ENCODE assay signal across 11 mouse cellular contexts in the genomic region with DNA sequence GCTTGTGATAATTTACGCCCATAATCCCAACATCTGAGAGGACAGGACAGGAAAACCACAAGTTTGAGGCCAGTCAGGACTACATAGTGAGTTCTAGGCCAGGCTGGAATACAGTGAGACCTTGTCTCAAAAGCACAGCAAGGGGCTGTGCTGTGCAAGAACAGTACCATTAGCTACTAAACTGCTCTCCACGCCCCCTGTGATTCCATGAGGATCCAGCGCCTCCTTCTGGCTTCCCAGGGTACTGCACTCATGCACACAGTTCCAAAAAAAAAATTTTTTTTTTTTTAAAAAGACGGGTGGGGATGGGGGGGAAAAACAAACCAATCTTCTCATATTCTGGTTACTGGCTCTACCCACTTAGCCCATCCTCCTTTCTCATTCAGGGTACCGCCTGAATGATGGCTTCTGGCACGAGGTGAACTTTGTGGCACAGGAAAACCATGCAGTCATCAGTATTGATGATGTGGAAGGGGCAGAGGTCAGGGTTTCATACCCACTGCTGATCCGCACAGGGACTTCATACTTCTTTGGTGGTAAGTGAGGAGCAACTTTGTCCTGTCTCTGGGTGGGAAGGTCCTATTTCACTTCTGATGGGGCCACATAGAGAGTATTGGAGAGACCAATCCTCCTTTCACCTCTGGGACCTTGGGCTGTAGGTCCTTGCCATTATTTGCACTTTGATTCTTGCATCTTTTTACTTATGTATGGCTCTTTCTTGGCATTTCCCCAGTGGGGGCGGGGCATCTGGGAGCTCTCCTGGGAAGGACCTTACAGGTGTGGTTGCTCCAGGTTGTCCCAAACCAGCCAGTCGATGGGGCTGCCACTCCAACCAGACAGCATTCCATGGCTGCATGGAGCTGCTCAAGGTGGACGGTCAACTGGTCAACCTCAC. TPM values are rescaled to one million over a fixed set of nuclear protein-coding genes. Genes with fewer than 3 reads are reported as not detected.
DNase-seq lines count a peak whose midpoint lies in the region; ATAC-seq and TF ChIP-seq lines count a peak whose summit lies in the region.
"Had no signal": no experiment of that assay in that cellular context is flagged by ENCODE, and none has a peak within 500 bp of the region (broad histone marks: within the 10 kb centered on the region; RNA-seq: fewer than 3 reads in every experiment).

No protein-coding gene starts in this region.

- TF ChIP-seq POLR2A in kidney, adult 2 months (IDR thresholded peaks at IDR 0.05; ENCODE audit: low read depth, low read length): no peak
- 0 out of 2 replicates have a peak, but pooled peaks have one; percentile 33 for TF ChIP-seq POLR2A in CH12.LX (IDR thresholded peaks at IDR 0.05; ENCODE audit: low read depth, low read length)

- no peaks in the 10 kb centered on the region; the same call in 1 of the 2 replicates for H3K4me1 ChIP-seq in kidney, adult 2 months (ENCODE audit: control insufficient read depth, insufficient read depth, low read length)
- H3K4me1 ChIP-seq in kidney, embryonic 15.5 days: peaks cover 30% of the 10 kb centered on the region
- peaks cover 7 to 42% of the 10 kb centered on the region in 2 experiments for H3K4me1 ChIP-seq in CH12.LX (ENCODE audit: control insufficient read depth in 1 of 2, insufficient read depth in 2 of 2)

- no peak for TF ChIP-seq EP300 in CH12.LX (IDR thresholded peaks at IDR 0.05; ENCODE audit: low read length)

- ATAC-seq in kidney, embryonic 15.5 days (replicated peaks; ENCODE audit: low FRiP score): no peak
- peak; percentile 64 for ATAC-seq in common myeloid progenitor, adult 5-6 weeks (replicated peaks; ENCODE audit: low read depth, poor library complexity, severe bottlenecking)

- no peaks in the 10 kb centered on the region for H3K27me3 ChIP-seq in kidney, adult 2 months (replicated peaks; ENCODE audit: control insufficient read depth, insufficient read depth, low read length)
- H3K27me3 ChIP-seq in kidney, embryonic 15.5 days: peaks cover 33% of the 10 kb centered on the region
- H3K27me3 ChIP-seq in CH12.LX (replicated peaks): no peaks in the 10 kb centered on the region

- H3K4me3 ChIP-seq in kidney, adult 2 months (ENCODE audit: insufficient read depth, low read depth, low read length): no peak overlapping the region
- H3K4me3 ChIP-seq in kidney, embryonic 15.5 days (replicated peaks): no peak overlapping the region
- no peak overlapping the region for H3K4me3 ChIP-seq in CH12.LX (replicated peaks in 1 of 3; ENCODE audit: low read depth in 2 of 3, low read length in 2 of 3, poor library complexity in 1 of 3)
- H3K4me3 ChIP-seq: erythroblast, embryonic 14.5 days; liver, embryonic 13.5 days; stomach, embryonic 15.5 days had no signal

- in situ Hi-C loops in CH12.LX (cut with MboI; ENCODE audit: low pct_ligation_motif_present, low pct_unique_long_range_greater_than_20kb, low sequenced_read_pairs): loop anchor here (5.0 kb wide), 1 partner anchor 99 kb away; a partner anchor contains a TSS

- dilution Hi-C loops in CH12.LX (cut with MboI; ENCODE audit: extremely low pct_ligation_motif_present, extremely low pct_unique_long_range_greater_than_20kb, low sequenced_read_pairs): no loop called here

- no peak overlapping the region for H3K27ac ChIP-seq in kidney, adult 2 months (ENCODE audit: insufficient read depth, low read depth, low read length)
- no peak overlapping the region for H3K27ac ChIP-seq in kidney, embryonic 15.5 days
- H3K27ac ChIP-seq in CH12.LX (ENCODE audit: insufficient read depth, low read depth): no peak overlapping the region
- H3K27ac ChIP-seq: liver, embryonic 13.5 days; stomach, embryonic 15.5 days had no signal

- no peaks in the 10 kb centered on the region for H3K36me3 ChIP-seq in kidney, adult 2 months (ENCODE audit: control insufficient read depth, insufficient read depth, low read length)
- peaks cover 5% of the 10 kb centered on the region for H3K36me3 ChIP-seq in kidney, embryonic 15.5 days
- H3K36me3 ChIP-seq in CH12.LX (replicated peaks in 1 of 2; ENCODE audit: control insufficient read depth in 1 of 2, insufficient read depth in 1 of 2, low read length in 1 of 2): peaks cover 57 to 83% of the 10 kb centered on the region in 2 experiments
- H3K36me3 ChIP-seq: liver, embryonic 13.5 days; stomach, embryonic 15.5 days had no signal

- DNase-seq in kidney, adult 2 months: peak; percentile 65
- peak; percentile 70 for DNase-seq in CH12.LX (ENCODE audit: extremely low read depth)
- peak; percentile 52 for DNase-seq in Muller cell, postnatal 12 days (ENCODE audit: inconsistent ontology term)
- DNase-seq in kidney, postnatal 36 days: peak; percentile 66 to 90
- DNase-seq in retina, embryonic 14.5 days (ENCODE audit: low spot score): peak; percentile 85
- no peak for DNase-seq in left cerebral cortex, adult 11 months (ENCODE audit: low spot score)
- DNase-seq: liver, embryonic 13.5 days had no signal

- WGBS in kidney, adult 2 months: 38% methylated on average over 10 of the region's 10 CpGs
- whole genome bisulfite sequencing in kidney, embryonic 15.5 days: 44% methylated on average over 10 of the region's 10 CpGs

- H3K9me3 ChIP-seq in kidney, embryonic 15.5 days (replicated peaks): no peaks in the 10 kb centered on the region
- no peaks in the 10 kb centered on the region for H3K9me3 ChIP-seq in CH12.LX (replicated peaks; ENCODE audit: low read length)
- H3K9me3 ChIP-seq: liver, embryonic 13.5 days; stomach, embryonic 15.5 days had no signal

- peak; percentile 88 for TF ChIP-seq RAD21 in CH12.LX (IDR thresholded peaks at IDR 0.05; ENCODE audit: low read depth, low read length)

- no peak overlapping the region for H3K9ac ChIP-seq in kidney, embryonic 15.5 days
- no peak overlapping the region for H3K9ac ChIP-seq in CH12.LX (ENCODE audit: insufficient read depth, low read depth)
- H3K9ac ChIP-seq: liver, embryonic 13.5 days; stomach, embryonic 15.5 days had no signal

- no peak overlapping the region for H3K4me2 ChIP-seq in kidney, embryonic 15.5 days
- no peak overlapping the region for H3K4me2 ChIP-seq in CH12.LX (ENCODE audit: insufficient read depth, low read depth, poor library complexity, severe bottlenecking)
- H3K4me2 ChIP-seq: liver, embryonic 13.5 days; stomach, embryonic 15.5 days had no signal

- peak; percentile 88 for TF ChIP-seq CTCF in kidney, adult 2 months (conservative IDR thresholded peaks at IDR 0.05; ENCODE audit: insufficient read depth, insufficient read length, low read depth, low read length)
- TF ChIP-seq CTCF in CH12.LX (conservative IDR thresholded peaks at IDR 0.05 in 1 of 2, IDR thresholded peaks at IDR 0.05 in 1 of 2; ENCODE audit: low read depth in 2 of 2, low read length in 2 of 2): peak; percentile 94 to 95

- peaks cover 12% of the 10 kb centered on the region for H3K79me2 ChIP-seq in CH12.LX (replicated peaks; ENCODE audit: control insufficient read depth, extremely low read depth, insufficient read depth, poor library complexity, severe bottlenecking)

TF ChIP-seq in CH12.LX, 34 proteins besides CTCF, POLR2A, EP300 and RAD21:
- TF ChIP-seq KAT2A (IDR thresholded peaks at IDR 0.05; ENCODE audit: insufficient replicate concordance, low read length): no peak
- TF ChIP-seq UBTF (IDR thresholded peaks at IDR 0.05; ENCODE audit: low read depth, low read length): no peak
- TF ChIP-seq SIN3A (IDR thresholded peaks at IDR 0.05; ENCODE audit: low read length): peak; percentile 71; the same call in 1 of the 2 replicates
- TF ChIP-seq MAX (IDR thresholded peaks at IDR 0.05; ENCODE audit: low read length): no peak
- peak; percentile 97 for TF ChIP-seq ZNF384 (IDR thresholded peaks at IDR 0.05; ENCODE audit: low read depth, low read length)
- peak; percentile 90 for TF ChIP-seq SMC3 (IDR thresholded peaks at IDR 0.05; ENCODE audit: low read depth, low read length)
- TF ChIP-seq MAZ (IDR thresholded peaks at IDR 0.05; ENCODE audit: low read depth, low read length): no peak
- no peak for TF ChIP-seq MYC (IDR thresholded peaks at IDR 0.05; ENCODE audit: low read depth, low read length)
- peak; percentile 51 for TF ChIP-seq ZC3H11A (IDR thresholded peaks at IDR 0.05; ENCODE audit: low read depth, low read length)
- TF ChIP-seq MEF2A (IDR thresholded peaks at IDR 0.05; ENCODE audit: borderline replicate concordance, low read depth, low read length): no peak

RNA-seq across cellular contexts. Expression of a gene that starts 5.8 kb away (rescaled TPM):
- polyA plus RNA-seq in kidney, adult 2 months (2012; rRNA removed): 0.33 and 0.34 TPM in 2 replicates
- polyA plus RNA-seq in kidney, embryonic 15.5 days (2015; fragmentation: Nextera tagmentation; extraction: Ambion mirVana): 0.78 and 0.82 TPM in 2 replicates
- total RNA-seq in CH12.LX (2012; rRNA removed) (29.6 and 58.7 TPM in 2 replicates), CH12.LX (2014; rRNA removed) (14.1 and 17.2 TPM in 2 replicates)
- polyA plus RNA-seq in CH12.LX (2012; ENCODE audit: insufficient read length, low read depth): 12.3 TPM in 2 replicates
- total RNA-seq in common myeloid progenitor, adult 5-6 weeks (2017): not detected in 2 replicates
- polyA plus RNA-seq: liver, embryonic 13.5 days had no signal

RNA-seq across cellular contexts. Expression of a gene that starts 9.9 kb away (rescaled TPM):
- 19.3 and 22.7 TPM in 2 replicates for polyA plus RNA-seq in kidney, adult 2 months (2012; rRNA removed)
- 17.0 and 18.6 TPM in 2 replicates for polyA plus RNA-seq in kidney, embryonic 15.5 days (2015; fragmentation: Nextera tagmentation; extraction: Ambion mirVana)
- total RNA-seq in CH12.LX (2012; rRNA removed) (16.3 and 20.3 TPM in 2 replicates), CH12.LX (2014; rRNA removed) (2.8 and 2.9 TPM in 2 replicates)
- 3.7 and 5.0 TPM in 2 replicates for polyA plus RNA-seq in CH12.LX (2012; ENCODE audit: insufficient read length, low read depth)
- total RNA-seq in common myeloid progenitor, adult 5-6 weeks (2017): 0.15 and 0.32 TPM in 2 replicates

RNA-seq across cellular contexts. Expression of a gene that starts 10.8 kb away (rescaled TPM):
- 3.4 and 3.6 TPM in 2 replicates for polyA plus RNA-seq in kidney, adult 2 months (2012; rRNA removed)
- 1.9 and 2.0 TPM in 2 replicates for polyA plus RNA-seq in kidney, embryonic 15.5 days (2015; fragmentation: Nextera tagmentation; extraction: Ambion mirVana)
- total RNA-seq in CH12.LX (2012; rRNA removed): 15.6 and 16.7 TPM in 2 replicates
- 3.6 and 4.4 TPM in 2 replicates for total RNA-seq in CH12.LX (2014; rRNA removed)
- 17.9 and 19.5 TPM in 2 replicates for polyA plus RNA-seq in CH12.LX (2012; ENCODE audit: insufficient read length, low read depth)
- total RNA-seq in common myeloid progenitor, adult 5-6 weeks (2017): 0.05 TPM in 2 replicates

RNA-seq across cellular contexts. Expression of a gene that starts 25.4 kb away (rescaled TPM):
- 1.4 and 1.8 TPM in 2 replicates for polyA plus RNA-seq in kidney, adult 2 months (2012; rRNA removed)
- polyA plus RNA-seq in kidney, embryonic 15.5 days (2015; fragmentation: Nextera tagmentation; extraction: Ambion mirVana): 3.8 and 4.2 TPM in 2 replicates
- total RNA-seq in CH12.LX (2012; rRNA removed) (3.1 and 4.7 TPM in 2 replicates), CH12.LX (2014; rRNA removed) (1.2 and 2.1 TPM in 2 replicates)
- 8.7 and 10.5 TPM in 2 replicates for polyA plus RNA-seq in CH12.LX (2012; ENCODE audit: insufficient read length, low read depth)
- not detected in 2 replicates for total RNA-seq in common myeloid progenitor, adult 5-6 weeks (2017)
- polyA plus RNA-seq: erythroblast, embryonic 14.5 days had no signal

RNA-seq across cellular contexts. Expression of a gene that starts 45.2 kb away (rescaled TPM):
- polyA plus RNA-seq in kidney, adult 2 months (2012; rRNA removed): 44.8 and 48.5 TPM in 2 replicates
- 22.9 and 27.0 TPM in 2 replicates for polyA plus RNA-seq in kidney, embryonic 15.5 days (2015; fragmentation: Nextera tagmentation; extraction: Ambion mirVana)
- total RNA-seq in CH12.LX (2012; rRNA removed): 11.1 and 15.3 TPM in 2 replicates
- 8.5 and 8.7 TPM in 2 replicates for total RNA-seq in CH12.LX (2014; rRNA removed)
- polyA plus RNA-seq in CH12.LX (2012; ENCODE audit: insufficient read length, low read depth): 10.8 and 12.1 TPM in 2 replicates
- total RNA-seq in common myeloid progenitor, adult 5-6 weeks (2017): 15.3 and 22.8 TPM in 2 replicates
